Mouse (Mus musculus) Patski (cell line): Measurements from ENCODE around the gene E2f3. TPM values are rescaled to one million over a fixed set of nuclear protein-coding genes. Genes with fewer than 3 reads are reported as not detected.

Experiments used
- ATAC-seq: fragments of 100-300 bp; one replicate; pipeline ENCODE4 v1.8.0; 2021
- CTCF ChIA-PET: fragments of 350-600 bp; sonication (Branson Sonifier 250); formaldehyde crosslinking; loops from one replicate; lab custom pipeline; 2022; ENCODE audit warnings: inconsistent platforms; lab: Charles Lee
- POLR2A ChIA-PET: fragments of 350-600 bp; sonication (Branson Sonifier 250); formaldehyde crosslinking; loops from one replicate; lab custom pipeline; 2022; ENCODE audit warnings: antibody characterized with exemption, inconsistent platforms; lab: Charles Lee
- DNase-seq: peaks from one replicate; pipeline ENCODE4 v3.0.0-alpha.2; 2011; ENCODE audit warnings: low read depth, low spot score
- H3K27me3 ChIP-seq: fragments of 371-371 bp; one replicate; pipeline ENCODE4 v1.5.1; 2021
- CTCF ChIP-seq: fragments of 100-300 bp; IDR thresholded peaks from one replicate; pipeline ENCODE4 v1.5.1; 2021
- in situ Hi-C: fragments of 300-500 bp; cut with MboI; formaldehyde crosslinking; loops from 3 replicates; pipeline ENCODE4 v1.11.1; 2018; ENCODE audit warnings: low pct_unique_long_range_greater_than_20kb, mixed read lengths
- polyA plus RNA-seq: library from polyadenylated mRNA; unstranded; gene quantifications from one replicate; pipeline ENCODE4 v1.2.3, GENCODE M21; 2021

Gene E2f3
- polyA plus RNA-seq, 1 experiment from 2014 or later, result 17.3 TPM

DNA sequence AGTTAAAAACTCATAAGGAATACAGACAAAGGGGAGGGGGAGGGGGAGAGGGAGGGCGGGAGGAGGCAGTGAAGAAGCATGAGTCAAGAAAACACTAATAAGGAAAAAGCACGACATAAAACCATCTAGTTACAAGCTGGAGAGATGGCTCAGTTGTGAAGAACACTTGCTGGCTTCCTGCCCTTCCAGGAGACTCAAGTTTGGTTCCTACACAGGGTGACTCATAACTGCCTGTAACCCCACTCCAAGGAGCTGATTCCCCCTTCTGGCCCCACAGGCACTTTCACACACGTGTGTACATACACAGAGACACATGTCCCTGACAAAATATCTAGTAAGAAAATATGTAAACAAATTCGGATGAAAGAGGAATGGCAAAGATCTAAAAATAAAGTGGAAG lies 84.2 kb downstream of the E2f3 start:
- ChIA-PET POLR2A (no interaction called here), CTCF (no interaction called here)
- ATAC-seq (no peak), DNase-seq (no peak)
- TF ChIP-seq CTCF, result no peak
- H3K27me3 ChIP-seq, result no peaks in the 10 kb centered on the region
- in situ Hi-C loops, result no loop called here

DNA sequence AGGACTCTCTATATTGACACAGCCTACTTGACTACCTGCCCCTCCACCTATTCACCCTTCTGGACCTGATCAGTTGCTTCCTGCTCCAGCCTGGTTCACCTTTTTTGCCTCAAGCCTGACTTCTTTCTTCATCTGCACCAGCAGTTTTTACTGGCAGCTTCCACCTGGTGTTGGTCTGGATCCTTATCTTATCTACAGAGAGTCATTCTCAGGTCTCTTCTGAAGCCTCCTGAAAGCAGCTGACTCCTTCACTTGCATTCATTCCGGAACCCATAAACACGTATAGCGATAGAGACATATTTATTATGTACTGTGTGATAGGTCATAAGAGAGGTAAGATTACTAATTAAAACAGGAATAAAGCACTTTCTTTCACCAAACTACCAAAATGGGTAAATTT lies 119.1 kb downstream of the E2f3 start:
- in situ Hi-C loops, result loop anchor here (25.0 kb wide), 1 partner anchor 671 kb away; the partner anchor contains the start of gene Uqcrfs1
- H3K27me3 ChIP-seq, result peaks cover 17% of the 10 kb centered on the region
- ATAC-seq, result no peak
- POLR2A ChIA-PET, result no interaction called here
- CTCF ChIA-PET, result interaction anchor here (1.7 to 2.8 kb wide), 2 partner anchors 11 to 218 kb away, joined by 7 to 8 read pairs; no protein-coding TSS in a partner anchor
- DNase-seq, result no peak
- no peak for TF ChIP-seq CTCF

DNA sequence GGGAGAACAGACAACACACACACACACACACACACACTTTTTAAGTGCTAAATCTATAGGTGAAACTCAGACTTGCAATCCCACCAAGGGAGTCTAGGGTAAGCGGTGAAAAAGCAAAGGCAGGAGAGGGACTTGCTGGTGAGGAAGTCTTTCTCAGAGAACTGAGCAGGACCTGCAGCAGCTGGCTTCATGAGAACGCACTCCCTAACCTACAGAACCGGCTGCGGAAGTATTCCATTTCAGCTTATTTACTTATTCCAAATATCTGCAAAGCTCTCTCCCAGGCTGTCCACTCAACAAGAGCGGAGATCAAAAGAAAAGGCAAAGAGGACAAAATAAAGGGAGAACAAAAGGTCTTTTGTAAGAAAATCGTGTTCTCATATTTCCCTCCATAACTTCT lies 121.5 kb downstream of the E2f3 start:
- no peak for TF ChIP-seq CTCF
- H3K27me3 ChIP-seq, result peaks cover 17% of the 10 kb centered on the region
- ChIA-PET CTCF (interaction anchor here (1.0 kb wide), 1 partner anchor 221 kb away, joined by 3 read pairs; no protein-coding TSS in a partner anchor), POLR2A (no interaction called here)
- in situ Hi-C loops, result loop anchor here (25.0 kb wide), 1 partner anchor 673 kb away; the partner anchor contains the start of gene Uqcrfs1
- DNase-seq, result no peak
- ATAC-seq, result no peak

GRCm38 (mm10) chr13:29860087-29860486 lies 125.8 kb downstream of the E2f3 start:
- CTCF ChIA-PET, result interaction anchor here (1.2 kb wide), 1 partner anchor 224 kb away, joined by 3 read pairs; no protein-coding TSS in a partner anchor
- POLR2A ChIA-PET, result no interaction called here
- in situ Hi-C loops, result loop anchor here (25.0 kb wide), 1 partner anchor 677 kb away; the partner anchor contains the start of gene Uqcrfs1

DNA sequence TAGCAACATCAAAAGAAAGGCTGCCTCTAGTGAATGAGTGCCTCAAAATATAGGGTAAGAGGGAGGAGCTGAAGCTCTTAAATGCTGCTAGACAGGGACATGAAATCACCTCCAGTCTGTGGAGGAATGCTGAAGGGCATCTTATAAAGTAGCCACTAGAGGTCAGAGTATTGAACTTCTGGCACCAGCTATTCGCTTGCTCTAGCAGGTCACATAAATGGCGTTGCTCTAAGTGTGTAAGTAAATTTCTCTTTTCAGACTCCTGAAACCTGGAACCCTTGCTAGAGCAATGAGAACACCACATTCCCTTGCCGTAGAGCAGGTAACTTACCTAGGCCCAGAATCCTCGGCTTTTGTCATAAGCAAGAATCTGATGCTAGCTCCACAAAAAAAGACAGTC lies 128.4 kb downstream of the E2f3 start:
- no peak for DNase-seq
- TF ChIP-seq CTCF, result peak; percentile 76
- ChIA-PET POLR2A (no interaction called here), CTCF (interaction anchor here (0.7 to 1.7 kb wide), 6 partner anchors 124 to 402 kb away, joined by 3 to 4 read pairs (median 3); no protein-coding TSS in a partner anchor)
- ATAC-seq, result peak; percentile 73
- in situ Hi-C loops, result loop anchor here (5.0 to 25.0 kb wide), 4 partner anchors 130 to 680 kb away; partner anchors contain the start of genes E2f3 and Uqcrfs1
- H3K27me3 ChIP-seq, result no peaks in the 10 kb centered on the region

More at GRCm38 (mm10) chr13:29860087-29860486, 125.8 kb downstream of the E2f3 start:
- no peak for TF ChIP-seq CTCF
- ATAC-seq (no peak), DNase-seq (no peak)
- peaks cover 6% of the 10 kb centered on the region for H3K27me3 ChIP-seq

Other genes with a start within 250 kb of the E2f3 start
- 15.1 TPM for gene Cdkal1, start 130.4 kb downstream of the E2f3 start, polyA plus RNA-seq
- gene Mboat1, start 150.4 kb upstream of the E2f3 start, polyA plus RNA-seq, result 18.3 TPM